Mouse (Mus musculus): ENCODE data around the gene Ric1.

DNA sequence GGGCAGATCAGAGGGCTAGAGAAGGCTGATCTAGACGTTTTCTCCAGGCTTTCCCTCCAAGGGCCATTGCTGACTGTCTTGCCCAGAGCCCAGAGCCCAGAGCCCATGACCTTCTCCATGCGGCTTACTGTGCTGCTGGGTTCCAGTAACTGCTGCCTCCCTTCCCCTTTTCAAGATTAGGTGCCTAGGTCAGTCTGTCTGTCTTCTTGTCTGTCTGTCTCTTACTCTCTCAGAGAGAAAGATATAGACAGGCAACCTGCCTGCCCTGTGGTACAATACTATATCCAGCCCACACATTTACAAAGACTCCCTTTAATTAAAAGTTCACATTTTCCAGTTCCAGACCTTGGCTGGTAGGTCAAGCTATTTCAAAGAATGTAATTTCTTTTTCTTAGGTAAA is 47.3 kb upstream of the Ric1 start:
- TF ChIP-seq CTCF (conservative IDR thresholded peaks at IDR 0.05; ENCODE audit: low read length) (no peak), NANOG (IDR thresholded peaks at IDR 0.05; ENCODE audit: borderline replicate concordance, low read length) (no peak)

All from E14TG2a.4 (cell line).